Mouse (Mus musculus) urinary bladder, postnatal 0 days (tissue): Measurements from ENCODE around the gene Tmem28. TPM values are rescaled to one million over a fixed set of nuclear protein-coding genes. Genes with fewer than 3 reads are reported as not detected.

Experiments
- polyA plus RNA-seq: library from polyadenylated mRNA; unstranded; fragments of >200 nt; fragmentation: Nextera tagmentation; extraction: Ambion mirVana; gene quantifications from 2 replicates; pipeline ENCODE4 v1.2.1, GENCODE M21; 2015

Gene Tmem28
- polyA plus RNA-seq: not detected in 2 replicates

DNA sequence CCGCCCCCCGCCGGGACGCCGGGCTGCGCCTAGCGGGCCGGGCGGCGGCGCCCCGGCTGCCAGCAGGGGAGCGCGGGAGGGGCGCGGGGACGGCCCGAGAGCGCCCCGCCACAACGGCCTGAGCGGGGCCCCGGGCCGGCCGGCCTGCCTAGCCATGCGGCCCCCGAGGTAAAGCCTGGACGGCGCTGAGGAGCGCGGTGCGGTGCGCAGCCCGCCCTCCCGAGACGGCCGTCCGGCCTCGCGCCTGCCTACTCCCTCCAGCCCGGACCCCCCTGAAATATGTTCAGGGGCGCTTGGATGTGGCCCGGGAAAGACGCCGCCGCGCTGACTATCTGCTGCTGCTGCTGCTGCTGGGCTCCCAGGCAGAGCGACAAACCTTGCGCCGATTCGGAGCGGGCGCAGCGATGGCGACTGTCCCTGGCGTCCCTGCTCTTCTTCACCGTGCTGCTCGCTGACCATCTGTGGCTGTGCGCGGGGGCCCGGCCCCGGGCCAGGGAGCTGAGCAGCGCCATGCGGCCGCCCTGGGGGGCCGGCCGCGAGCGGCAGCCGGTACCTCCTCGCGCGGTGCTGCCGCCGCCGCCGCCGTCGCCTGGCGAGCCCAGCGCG is at the start of gene Tmem28:
Gene Tmem28, plus strand, starts transcription at position 232 of the 606 bp plus-strand sequence.

Other genes with a start within 250 kb of the Tmem28 start
- 1.0 and 1.1 TPM in 2 replicates for gene Eda, start 154.6 kb downstream of the Tmem28 start, polyA plus RNA-seq